Mouse (Mus musculus) heart, postnatal 10 days (tissue): Measurements from ENCODE around the gene Cadm1. TPM values are rescaled to one million over a fixed set of nuclear protein-coding genes. Genes with fewer than 3 reads are reported as not detected.

ENCODE experiments used
- DNase-seq, 2 experiments: peaks; one replicate each; pipeline ENCODE4 v3.0.0; 2021
- intact Hi-C: fragments of 180-260 bp; cut with DNase I; formaldehyde crosslinking; loops from one replicate; pipeline ENCODE4 v1.15.1; 2025
- total RNA-seq, 2 experiments: library from RNA; stranded (reverse); gene quantifications; 2 replicates each; pipeline ENCODE4 v1.2.3; 2021

Cadm1 gene
- total RNA-seq, 2 experiments from 2014 or later, result 2.7 to 3.3 TPM

DNA sequence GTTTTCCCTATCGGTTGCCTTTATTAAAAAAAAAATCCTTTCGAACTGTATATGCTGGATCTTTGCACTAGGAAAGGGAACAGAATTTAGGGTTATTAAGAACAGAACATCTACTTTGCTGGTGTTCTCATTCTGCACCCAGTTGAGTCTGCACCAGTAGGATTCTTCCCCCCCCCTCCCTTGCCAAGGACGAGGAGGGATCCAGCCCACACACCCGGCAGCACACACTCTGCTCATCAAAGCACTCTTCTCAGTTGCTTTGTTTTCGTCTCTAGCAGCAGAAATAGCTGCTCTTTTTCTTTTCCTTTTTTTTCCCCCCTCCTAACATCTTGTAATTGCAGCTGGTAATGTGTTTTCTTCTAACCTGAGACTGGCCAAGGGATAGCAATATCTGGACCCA is 198.9 kb downstream of the Cadm1 start:
- no peak for DNase-seq
- intact Hi-C loops, result no loop called here

DNA sequence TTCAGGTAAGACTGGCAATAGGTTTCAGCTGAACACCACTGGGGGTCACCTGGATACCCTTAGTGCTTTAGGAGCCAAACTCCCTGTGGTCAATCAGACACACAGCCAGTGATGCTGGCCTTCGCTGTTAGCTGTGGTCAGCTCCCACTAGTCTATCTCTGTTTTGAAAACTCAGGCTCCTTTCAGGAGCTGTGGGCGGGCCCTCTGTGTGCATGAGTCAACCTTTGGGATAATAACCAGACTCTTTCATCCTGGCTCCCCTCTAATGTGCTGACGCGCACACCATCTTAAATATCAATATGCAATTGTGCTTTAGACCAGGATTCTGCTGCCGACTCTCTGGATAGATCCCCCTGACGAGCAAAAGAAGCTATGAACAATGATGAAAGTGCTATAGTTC is 200.3 kb downstream of the Cadm1 start:
- intact Hi-C loops, result no loop called here
- DNase-seq, result no peak

DNA sequence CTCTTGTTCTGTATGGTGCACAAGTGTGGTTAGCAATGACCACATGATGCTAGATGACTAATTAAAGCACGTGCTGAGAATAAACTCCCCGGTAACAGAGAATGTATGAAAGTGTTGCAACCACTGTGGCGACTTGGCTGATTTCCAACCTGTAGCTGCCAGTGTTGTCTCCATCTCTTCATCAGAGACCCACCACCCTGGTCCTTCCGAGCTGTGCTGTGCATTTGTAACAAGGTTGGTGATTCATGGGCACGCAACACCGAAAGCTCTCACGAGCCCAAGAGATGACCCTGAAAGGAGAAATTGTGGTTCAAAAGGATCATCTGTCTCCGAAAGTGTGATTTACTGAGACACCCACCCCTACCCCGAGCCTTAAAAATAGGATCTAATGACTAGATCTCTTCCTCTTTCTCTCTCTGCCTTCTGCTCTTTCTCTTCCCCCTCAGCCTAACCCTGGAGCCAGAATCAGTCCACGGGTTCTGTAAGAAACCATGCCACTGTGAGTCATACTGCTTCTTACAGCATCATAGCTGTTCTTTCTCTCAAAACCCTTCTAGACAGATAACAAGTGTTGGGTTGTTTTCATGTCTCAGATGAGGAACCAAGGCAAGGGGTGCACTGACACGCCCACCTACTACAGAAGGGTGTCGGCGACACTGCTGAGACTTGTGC is 203.9 kb downstream of the Cadm1 start:
- peak; percentile 2 to 8 for DNase-seq

DNA sequence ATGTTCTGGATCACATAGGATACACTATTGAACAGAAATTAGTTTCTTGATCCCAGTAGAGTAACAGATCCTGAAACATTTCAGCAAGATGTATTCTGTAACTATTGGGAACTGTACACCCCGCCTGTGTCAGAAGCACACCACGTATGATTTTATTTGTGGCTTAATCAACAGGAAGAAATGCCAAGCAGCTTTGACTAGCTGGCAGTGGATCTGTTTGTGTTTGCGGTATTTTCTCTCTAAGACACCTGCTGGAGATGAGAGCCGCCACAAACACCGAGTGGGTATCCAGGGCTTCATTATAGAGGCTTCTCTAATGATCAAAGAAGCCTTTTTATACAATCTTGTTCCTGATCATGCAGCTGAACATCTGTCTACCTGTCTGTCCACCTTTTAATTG is 204.9 kb downstream of the Cadm1 start:
- intact Hi-C loops, result no loop called here
- no peak for DNase-seq

More for the DNA sequence above, 203.9 kb downstream of the Cadm1 start:
- intact Hi-C loops, result no loop called here

DNA sequence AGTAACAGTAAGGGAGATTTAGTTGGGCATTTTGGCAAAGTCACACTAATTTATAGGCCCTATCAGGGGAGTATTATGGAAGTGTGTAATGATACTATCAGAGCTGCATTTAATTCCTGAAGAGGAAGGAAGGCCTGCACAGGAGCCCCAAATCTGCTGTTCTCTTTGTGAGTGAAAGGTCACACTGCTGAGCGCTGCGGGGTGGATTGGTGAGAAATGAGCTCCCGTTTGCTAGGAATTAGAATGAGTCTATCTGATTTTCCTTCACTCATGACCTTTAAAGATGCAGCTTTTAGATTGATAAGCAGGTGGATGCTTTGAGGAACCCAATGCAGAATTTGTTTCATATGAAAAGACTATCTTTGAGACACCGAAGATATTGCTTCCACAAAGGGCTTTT is 208.8 kb downstream of the Cadm1 start:
- DNase-seq, result no peak
- intact Hi-C loops, result no loop called here

DNA sequence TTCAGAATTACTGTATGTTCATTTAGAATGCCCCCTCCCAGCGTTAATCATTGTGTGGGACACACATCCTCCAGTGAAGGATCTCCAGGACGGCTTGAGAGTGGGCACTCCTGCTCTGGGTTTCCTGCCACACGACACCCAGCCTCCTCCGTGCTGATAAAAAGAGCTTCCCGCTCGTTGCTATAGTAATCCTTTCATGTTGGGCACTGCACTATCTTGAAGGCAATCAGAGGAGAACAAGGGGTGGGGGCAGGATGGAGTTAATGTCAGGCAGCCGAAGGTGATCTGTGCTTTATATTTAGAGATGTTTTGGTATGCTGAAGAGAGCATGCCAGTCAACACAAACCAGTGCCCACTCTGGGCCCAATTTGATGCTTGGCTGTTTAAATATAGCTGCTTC is 209.3 kb downstream of the Cadm1 start:
- DNase-seq, result no peak
- intact Hi-C loops, result no loop called here

DNA sequence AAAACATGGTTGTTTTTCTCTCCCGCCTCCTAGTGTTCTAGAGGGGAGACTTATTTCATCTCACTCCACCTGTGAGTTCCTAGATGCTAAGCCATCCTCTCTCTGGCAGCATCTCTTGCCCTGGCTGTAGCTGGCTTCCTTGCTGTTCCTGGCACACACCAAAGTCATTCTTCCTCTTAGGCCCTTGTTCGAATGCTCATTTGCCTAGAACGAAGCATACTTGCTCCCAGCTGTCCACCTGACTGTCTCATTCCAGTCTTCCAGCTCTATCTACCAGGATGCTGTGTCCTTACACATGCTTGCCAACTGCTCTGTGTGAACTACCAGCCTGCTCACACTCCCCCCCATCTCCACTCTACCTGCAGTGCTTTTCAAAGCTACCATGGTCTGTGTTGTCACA is 211.8 kb downstream of the Cadm1 start:
- intact Hi-C loops, result no loop called here
- DNase-seq, result no peak

DNA sequence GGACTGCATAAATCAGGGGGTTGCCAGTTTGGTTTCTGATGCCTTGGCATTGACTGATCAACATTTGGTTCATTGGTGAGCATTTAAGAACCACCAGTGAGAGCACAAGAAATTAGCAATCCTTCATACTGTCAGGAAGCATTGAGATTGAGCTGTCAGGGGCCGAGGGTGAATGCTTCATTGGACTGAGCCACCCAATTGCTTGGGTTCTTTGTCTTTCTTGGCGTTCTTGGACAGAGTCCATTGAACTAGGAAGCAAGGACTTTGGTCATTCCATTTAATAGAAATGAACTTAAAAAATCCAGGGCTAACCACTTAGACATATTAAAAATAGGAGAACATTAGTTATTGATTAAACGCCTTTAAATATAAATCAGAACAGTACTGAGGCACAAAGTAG is 214.9 kb downstream of the Cadm1 start:
- intact Hi-C loops, result no loop called here
- no peak for DNase-seq

DNA sequence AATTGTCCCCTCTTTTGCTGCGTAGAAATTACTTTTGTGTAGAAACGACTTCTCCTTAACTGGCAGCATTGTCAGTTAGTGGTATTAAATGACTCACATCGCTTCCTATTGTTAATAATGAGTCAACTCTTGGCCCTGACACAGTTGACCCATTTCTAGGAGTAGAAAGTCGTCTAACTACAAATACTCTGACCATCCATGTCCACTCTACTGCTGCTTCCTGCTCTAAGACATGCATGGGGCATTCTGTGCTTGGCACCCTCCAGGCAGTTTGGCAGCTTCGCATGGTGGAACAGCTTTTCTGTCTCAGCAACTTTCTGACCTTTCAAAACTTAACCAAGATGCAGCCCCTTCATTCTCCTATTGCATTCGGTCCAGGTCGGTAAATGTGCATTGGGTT is 215.7 kb downstream of the Cadm1 start:
- intact Hi-C loops, result no loop called here
- no peak for DNase-seq

DNA sequence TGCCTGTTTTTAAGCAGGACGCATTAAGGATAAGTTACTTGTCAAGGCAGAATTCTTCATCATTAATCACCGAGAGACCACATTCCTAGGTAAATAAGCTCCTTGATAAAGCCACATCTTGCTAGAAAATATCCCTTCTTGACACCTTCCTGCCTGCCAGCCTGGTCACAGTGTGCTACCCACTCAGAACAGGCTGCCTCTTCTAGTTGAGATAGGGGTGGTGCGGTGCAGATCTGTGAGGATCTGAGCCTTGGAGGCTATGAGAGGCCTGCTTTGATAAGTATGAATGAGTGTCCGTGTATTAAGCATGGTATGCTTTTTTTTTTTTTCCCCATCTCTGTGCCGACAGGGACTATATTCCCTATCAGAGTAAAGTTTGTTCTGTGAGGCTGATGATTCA is 219.2 kb downstream of the Cadm1 start:
- intact Hi-C loops, result no loop called here
- DNase-seq, result no peak

DNA sequence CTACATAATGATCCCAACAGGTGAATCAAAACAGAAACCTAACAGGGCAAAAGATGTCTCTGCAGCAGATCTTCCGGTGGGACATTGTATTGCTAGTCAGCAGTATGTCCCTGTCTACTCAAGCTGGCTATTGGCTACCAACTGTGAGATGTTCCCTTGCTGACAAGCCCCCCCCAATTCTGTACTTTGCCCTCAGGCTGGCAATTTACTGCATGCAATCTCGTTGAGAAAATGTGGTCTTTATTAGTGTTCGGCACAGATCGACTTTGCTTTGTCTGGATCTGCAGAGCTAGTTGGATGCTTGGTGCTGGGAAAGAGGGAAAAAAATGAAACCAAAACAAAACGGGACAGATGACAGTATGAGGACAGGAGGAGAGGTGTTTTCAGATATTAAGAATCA is 222.5 kb downstream of the Cadm1 start:
- DNase-seq, result no peak
- intact Hi-C loops, result no loop called here

DNA sequence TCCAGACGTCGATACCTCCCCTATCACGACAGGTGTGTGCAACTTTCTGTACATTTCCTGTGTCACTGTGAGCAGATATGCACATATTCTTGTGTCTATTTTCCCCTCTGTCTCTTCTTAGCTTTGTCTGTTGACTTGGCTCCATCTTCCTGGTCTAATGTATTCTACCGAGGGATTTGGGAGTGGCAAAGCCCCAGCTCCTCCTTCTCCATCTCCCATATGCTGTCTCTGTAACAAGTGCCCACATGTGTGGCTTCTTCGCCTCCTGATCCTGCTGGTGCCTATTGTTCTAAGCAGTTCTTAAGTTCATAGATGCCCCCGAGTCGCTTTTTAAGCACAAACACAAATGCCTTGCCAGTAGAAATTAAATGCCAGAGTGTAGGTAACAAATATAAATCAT is 223.2 kb downstream of the Cadm1 start:
- DNase-seq, result no peak
- intact Hi-C loops, result no loop called here

DNA sequence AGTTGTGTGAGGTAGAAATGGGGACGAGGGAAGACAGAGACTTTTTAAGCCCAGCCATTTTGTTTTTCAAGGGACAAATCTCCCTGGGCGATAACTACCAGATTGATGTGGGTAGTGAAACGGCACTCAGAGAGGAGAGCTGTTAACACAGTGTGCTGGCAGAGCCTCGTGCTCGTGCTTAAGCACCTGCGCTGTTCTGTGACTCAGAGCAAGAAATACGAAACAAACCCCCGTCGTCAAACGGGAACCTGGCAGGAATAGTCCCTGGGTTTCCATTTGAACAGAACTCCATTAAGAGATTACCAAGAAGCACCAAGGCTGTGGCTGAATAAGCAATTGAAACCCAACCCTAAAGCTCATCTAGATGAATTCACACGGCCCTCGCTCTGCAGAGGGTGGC is 225.1 kb downstream of the Cadm1 start:
- no peak for DNase-seq
- intact Hi-C loops, result no loop called here

DNA sequence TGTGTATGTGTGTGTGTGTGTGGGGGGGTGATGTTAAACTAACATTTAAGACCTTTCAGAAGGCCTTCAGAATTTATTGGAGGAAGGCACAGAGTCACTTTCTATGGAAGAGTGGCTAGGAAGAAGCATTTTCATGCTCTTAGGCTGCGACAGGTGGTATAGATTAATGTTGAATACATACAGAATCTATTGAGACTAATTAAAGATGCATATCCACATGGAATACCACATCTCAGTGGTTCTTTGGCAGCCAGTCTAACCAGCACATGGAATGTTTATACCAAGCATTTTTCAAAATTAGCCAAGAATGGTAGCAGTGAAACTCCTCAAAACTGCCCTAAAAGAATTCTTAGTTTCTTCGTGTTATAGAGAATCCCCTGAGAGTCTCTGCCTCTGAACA is 227.8 kb downstream of the Cadm1 start:
- intact Hi-C loops, result no loop called here
- no peak for DNase-seq

DNA sequence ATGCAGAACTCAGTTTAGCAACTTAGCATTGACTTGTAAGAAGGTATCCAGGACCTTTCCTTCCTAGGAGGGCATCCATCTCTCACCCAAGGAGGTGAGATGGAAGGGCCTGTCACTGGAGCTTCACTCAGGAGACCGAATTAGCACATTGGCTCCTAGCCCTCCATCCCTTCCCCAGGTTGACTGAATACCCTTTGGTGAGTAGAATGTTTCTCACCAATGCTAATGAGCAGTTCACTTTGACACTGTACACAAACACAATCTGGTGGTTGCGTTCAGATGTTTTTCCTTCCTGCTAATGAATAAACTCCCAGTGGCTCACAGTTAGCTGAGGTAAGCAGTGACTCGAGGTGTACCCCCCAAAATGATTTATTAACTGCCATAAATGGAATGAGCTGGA is 228.3 kb downstream of the Cadm1 start:
- no peak for DNase-seq
- intact Hi-C loops, result no loop called here

DNA sequence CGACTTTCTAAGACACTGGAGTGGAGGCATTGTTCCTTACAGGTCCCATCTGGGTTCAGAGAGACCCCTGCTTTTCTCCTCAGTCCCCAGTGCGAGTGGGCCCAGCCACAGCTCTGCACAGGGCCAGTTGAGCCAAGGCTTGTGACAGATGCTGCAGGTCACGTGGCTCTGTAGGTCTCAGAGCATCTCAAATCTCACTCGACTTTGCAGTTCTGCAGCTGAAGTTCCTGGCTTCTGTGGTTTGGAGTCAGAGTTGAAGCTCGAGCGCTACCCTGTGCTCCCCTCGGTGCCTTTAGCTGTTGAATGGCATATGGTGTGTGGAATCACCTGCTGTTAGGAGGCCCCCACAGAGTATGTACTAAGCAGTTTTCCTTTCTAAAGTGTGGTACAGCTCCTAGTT is 229.8 kb downstream of the Cadm1 start:
- no peak for DNase-seq
- intact Hi-C loops, result no loop called here

DNA sequence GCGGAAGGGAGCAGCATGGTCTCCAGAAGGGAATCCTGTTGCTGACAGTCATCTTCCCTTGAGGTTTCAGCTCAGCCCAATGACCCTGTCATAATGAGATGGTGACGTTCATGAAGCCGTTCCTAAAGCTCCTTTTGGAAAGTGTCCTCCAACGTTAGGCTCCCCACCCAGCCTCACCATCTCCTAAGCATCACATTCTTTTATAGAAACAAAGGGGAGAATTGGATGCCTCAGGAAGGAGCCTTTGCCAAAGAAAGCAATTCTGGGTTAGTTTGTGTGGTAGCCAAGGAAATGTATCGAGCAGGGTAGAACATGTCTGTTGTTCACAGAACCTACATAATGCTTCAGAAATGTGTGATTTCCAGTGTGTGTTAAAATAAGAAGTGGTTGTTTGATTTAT is 231.6 kb downstream of the Cadm1 start:
- no peak for DNase-seq
- intact Hi-C loops, result no loop called here

DNA sequence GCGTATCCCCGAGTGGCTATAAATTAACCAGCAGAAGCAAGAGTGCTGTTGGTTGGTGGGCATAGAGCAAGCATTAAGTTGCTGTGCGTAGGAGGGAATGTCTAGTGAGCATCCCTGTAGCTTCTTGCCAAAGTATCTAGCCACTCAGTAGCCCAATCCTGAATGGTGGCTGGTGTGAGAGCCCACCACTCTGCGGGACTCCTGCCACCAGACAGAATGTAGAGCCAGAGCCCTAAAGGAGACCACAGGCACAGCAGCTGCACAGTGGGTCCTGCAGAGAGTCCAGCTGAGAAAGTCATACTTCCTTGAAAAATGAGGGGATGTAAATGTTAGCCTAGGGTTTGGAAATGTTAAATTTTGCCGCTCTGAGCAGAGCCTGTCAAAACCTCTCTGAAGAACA is 232.9 kb downstream of the Cadm1 start:
- intact Hi-C loops, result no loop called here

DNA sequence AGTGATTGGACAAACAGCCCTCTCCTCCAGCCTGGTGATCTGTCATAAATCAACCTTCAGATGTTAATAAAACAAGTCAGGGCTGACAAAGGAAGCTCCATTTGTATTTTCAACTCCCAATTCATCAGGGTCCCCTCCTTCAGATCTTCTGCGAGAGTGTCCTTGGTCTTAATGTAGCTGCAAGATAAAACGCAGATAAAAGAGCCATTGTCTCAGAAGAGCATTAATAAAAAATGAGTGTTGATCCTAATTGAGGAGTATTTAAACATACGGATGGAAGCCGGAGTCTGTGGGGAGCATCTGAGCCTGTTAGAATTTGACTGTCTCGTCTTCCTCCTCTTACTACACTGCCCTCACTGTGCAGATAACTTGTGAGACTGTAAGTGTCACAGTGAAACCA is 234.9 kb downstream of the Cadm1 start:
- DNase-seq, result no peak
- intact Hi-C loops, result no loop called here

More for the DNA sequence above, 232.9 kb downstream of the Cadm1 start:
- DNase-seq, result no peak

DNA sequence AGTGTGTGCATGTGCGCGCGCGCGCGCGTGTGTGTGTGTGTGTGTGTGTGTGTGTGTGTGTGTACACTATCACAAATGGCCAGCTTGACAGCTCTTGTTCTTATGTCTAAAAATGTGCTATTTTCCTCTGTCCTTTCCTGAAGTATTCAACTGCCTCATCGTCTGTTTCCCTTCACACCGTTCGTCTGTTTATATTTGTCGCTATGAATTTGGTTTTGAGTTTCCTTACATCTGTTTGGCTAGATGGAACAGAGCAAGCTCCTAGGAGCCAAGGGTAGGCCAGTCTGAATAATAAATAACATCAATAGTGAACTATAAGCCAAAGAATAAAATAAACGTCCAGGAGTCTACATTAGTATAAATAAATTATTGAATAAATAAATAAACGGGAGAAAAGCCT is 235.3 kb downstream of the Cadm1 start:
- DNase-seq, result no peak
- intact Hi-C loops, result no loop called here

DNA sequence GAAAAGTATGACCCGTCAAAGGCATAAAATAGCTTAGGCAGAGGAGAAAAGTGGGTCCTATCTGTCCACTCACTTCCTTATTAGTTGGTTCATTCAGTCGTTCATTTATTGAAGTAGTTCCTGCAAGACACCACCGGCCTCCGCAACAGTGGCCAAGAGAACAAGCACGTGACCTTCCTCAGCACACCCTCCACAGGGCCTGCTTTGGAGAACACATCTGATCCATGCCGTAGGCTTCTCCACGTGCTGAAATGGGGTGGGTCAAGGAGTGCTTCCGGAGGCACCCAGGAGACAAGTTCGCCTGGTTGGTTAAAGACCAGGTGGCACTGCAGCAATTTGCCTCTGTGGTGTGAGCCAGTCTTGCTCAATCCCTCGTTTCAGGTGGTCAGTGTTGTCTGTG is 236.4 kb downstream of the Cadm1 start:
- intact Hi-C loops, result no loop called here
- no peak for DNase-seq

DNA sequence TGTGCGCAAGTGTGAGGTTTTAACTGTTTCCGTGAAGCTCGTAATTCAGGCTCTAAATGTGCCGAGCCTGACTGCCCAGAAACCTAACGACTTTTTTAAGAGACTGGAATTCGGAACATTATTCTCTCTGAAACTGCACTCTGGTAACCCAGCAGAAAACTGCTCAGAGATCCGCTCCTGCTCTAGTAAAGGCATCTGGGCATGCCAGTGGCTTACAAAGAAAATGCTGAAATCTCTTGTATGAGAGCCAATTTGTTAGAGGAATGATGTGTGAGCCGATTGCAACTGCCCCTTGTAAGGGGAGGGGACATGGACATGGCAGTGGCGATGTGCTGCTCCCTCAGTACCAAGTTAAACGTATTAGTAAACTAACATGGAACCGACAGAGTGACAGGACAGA is 240.9 kb downstream of the Cadm1 start:
- intact Hi-C loops, result no loop called here
- no peak for DNase-seq

DNA sequence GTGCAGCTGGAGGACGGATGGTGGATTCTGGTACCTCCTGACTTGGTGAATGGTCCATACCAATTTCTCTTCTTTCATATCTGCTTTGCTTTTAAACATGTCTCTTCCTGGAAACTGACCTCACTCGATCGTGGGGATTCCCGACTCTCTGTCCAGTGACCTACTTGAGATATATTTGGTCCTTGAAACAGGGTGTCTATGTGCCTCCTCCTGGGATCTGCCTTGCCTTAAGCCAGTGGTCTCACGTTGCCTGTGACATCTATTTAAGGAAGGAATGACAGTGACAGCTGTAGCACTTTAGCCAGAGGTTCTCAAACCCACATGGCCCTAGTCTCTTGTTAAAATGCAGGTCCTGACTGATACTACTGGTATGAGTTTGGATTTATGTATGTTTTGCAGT is 242.0 kb downstream of the Cadm1 start:
- intact Hi-C loops, result no loop called here

More for the DNA sequence above, 242.0 kb downstream of the Cadm1 start:
- DNase-seq, result no peak
